Mouse (Mus musculus): ENCODE results near the gene Tspear.

GRCm38 (mm10) chr10:77811743-77812142 is 125.4 kb downstream of the Tspear start, which contains the start of gene Gm9507:
- TF ChIP-seq CTCF (IDR thresholded peaks at IDR 0.05; ENCODE audit: extremely low read depth, insufficient read depth, insufficient read length, insufficient replicate concordance): no peak
- TF ChIP-seq POLR2A (IDR thresholded peaks at IDR 0.05; ENCODE audit: low read depth, low read length): no peak
